Mouse (Mus musculus): ENCODE measurements around the gene Plac9a. TPM values are rescaled to one million over a fixed set of nuclear protein-coding genes. Genes with fewer than 3 reads are reported as not detected.
"Not testable (repeated sequence)": the region's sequence is repeated elsewhere in the genome, so short reads cannot be mapped to it uniquely, and the experiment has no call there.

The Plac9a gene
- not detected for polyA plus RNA-seq (2021)

DNA sequence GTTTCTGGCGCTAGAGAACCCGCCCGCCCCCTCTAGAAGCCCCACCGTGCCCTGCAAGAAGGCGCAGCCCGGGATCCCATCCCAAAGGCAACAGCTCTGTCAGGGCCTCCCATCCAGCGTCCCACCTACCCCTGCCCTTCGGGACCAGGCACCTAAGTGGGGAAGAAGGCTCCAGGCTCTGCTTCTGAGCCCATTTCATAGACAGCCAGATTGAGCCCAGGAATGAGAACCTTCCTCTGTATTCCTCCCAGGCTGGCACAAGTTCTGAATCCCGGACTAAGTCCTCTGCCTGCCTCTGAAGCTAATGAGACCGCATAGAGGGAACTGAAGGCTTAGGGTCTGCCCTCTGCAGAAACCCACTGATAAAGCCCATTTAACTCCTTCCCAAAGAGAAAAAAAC lies at the start of gene Plac9a:
TSS of gene Plac9a (minus strand) at position 101 of the 400 bp plus-strand sequence.
- not testable (repeated sequence) for H3K27me3 ChIP-seq

DNA sequence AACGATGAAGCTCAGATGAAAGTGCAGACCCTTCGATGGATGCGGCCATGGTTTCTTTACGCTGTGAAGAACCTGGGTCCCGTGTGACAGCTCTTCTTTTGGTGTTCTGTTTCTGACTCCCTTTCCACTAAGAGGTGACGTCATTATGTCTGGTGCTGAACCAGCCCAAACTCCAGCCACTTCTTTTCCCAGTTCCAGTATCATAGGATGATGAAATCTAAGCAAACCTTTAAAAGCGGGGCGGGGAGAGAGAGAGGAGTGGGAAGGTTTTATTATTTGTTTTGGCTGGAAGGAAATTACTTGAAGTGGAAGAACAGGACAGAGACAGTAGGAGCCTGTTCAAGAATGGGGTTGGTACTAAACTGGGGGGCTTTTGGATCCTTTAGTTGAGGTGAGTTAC lies 35.1 kb upstream of the Plac9a start, which contains the start of gene Cphx1:
TSS of gene Cphx1 (plus strand) at position 301 of the 400 bp plus-strand sequence.
- CTCF ChIA-PET; H3K27me3 ChIP-seq; ATAC-seq; POLR2A ChIA-PET; DNase-seq (ENCODE audit: low read depth, low spot score); in situ Hi-C loops (cut with MboI; ENCODE audit: low pct_unique_long_range_greater_than_20kb): not testable (repeated sequence)

More for the DNA sequence above, at the start of gene Plac9a:
- ATAC-seq; CTCF ChIA-PET; DNase-seq (ENCODE audit: low read depth, low spot score); in situ Hi-C loops (cut with MboI; ENCODE audit: low pct_unique_long_range_greater_than_20kb); POLR2A ChIA-PET: not testable (repeated sequence)

DNA sequence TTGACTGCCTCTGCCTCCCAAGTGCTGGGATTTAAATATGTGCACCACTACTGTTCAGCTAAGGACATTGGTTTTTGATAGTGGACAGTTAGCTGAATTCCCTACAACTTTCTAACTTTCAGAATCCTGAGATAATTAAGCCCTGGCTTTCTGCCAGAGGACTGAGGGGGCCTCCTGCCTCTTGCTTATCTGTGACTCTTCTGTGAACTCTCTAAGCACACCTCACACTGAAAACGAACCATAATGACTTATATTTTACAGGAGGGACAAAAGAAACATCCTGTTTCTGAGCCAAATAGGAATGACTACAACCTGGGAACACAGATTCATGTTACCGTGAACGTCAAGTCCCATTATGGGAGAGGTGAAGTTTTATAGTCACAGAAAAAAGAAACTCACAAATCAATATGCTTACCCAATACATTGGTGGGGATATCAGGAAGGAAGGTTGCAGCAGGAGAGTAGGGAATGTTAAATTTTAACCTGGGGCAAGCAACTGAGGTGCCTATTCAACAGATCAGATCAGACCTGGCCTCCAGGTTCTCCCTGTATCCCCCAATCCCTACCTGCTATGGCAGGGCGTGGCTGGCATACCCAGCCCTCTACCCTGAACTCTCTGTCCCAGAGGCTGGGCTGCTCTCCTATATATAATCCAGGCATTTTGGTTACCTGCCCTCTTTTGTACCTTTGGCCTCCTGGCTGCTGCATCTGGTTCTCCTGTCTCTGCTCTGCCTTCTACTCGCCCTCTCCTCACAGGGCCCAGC lies 34.1 kb upstream of the Plac9a start:
- ATAC-seq; DNase-seq (ENCODE audit: low read depth, low spot score); in situ Hi-C loops (cut with MboI; ENCODE audit: low pct_unique_long_range_greater_than_20kb); CTCF ChIA-PET; POLR2A ChIA-PET; H3K27me3 ChIP-seq: not testable (repeated sequence)

DNA sequence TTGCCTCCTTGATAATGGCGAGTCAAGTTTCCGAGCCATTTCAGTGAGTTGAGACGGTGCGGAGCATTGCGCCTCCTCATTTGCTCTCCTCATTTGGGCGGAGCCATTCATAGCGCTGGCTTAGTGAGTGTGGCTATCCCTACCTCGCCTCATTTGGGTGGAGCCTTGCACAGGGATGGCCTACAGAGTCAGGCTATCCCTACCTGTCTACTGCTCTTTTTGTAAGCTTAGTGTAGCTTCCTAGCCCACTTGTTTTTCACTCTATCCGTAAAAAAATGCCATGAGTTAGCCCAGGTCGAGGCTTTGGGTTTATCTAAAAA lies 24.6 kb upstream of the Plac9a start, which contains the start of gene Tmem254a:
TSS of gene Tmem254a (minus strand) at position 111 of the 320 bp plus-strand sequence.
- DNase-seq (ENCODE audit: low read depth, low spot score); in situ Hi-C loops (cut with MboI; ENCODE audit: low pct_unique_long_range_greater_than_20kb); H3K27me3 ChIP-seq; CTCF ChIA-PET; POLR2A ChIA-PET: not testable (repeated sequence)
- peak; percentile 69 for ATAC-seq

DNA sequence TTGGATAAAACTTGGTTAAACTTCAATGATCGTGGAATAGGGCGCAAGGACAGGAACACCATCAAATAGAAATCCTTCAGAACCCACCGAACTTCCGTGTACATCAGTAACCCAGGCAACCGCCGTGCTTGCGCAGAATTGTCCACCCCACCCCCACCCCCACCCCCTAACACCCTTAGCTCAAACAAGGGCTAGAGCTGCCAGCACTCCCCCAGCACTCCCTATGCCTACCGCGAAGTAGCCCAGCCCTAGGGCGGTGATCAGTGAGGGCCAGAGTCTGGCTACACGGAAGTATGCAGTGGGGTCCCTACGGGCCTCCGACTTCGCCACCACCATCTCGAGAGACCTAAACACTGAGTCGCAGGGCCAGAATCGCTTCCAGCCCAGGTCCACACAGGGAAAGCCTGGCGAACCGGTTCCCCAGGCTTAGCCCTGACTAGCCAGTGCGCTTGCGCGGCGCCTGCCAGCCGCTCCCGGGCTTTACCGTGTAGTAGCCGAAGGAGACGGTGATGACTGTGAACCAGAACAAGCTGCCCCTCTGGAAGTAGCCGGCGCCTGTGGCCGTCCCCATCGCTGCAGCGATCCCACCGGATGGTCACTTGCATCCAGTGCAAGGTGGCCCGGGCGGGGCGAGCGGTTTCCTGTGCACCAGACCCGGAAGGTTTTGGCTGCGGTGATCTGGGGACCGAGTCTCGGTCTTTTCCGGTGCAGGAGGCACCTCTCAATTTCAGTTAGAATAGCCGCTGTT lies 24.1 kb upstream of the Plac9a start:
- peak; percentile 78 for ATAC-seq
- CTCF ChIA-PET; in situ Hi-C loops (cut with MboI; ENCODE audit: low pct_unique_long_range_greater_than_20kb); H3K27me3 ChIP-seq; DNase-seq (ENCODE audit: low read depth, low spot score); POLR2A ChIA-PET: not testable (repeated sequence)

DNA sequence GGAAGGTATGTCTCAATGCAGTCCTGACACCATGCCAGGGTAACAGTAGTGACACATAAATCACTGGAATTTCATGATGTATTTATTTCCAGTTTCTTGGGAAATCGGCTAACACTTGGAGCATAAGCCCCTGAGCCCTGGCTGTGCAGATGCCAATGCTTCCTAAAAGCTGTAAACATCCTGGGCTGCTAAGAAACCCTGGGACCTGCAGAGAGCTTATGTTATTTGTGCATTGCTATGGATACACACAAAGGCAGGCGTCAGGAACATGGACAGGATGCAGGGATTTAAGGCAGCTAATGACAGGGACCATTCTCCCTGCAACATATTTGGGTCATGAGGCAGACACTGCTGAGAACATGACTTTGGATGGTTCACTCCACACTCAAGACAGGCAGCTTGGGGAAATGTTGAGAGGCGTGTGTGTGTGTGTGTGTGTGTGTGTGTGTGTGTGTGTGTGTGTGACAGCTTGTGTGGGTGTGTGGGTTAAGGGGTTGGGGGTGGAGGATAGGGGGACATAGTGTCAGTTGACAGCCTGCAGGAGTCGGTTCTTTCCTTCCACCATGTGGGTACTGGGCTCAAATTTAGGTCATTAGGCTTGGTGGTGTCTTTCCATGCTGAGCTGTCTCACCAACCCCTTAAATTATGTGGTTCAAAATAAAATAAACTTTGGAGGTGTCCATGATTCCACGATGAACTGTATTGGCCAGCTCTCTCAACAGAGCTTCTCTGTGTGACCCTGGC lies 15.7 kb upstream of the Plac9a start:
- DNase-seq (ENCODE audit: low read depth, low spot score); in situ Hi-C loops (cut with MboI; ENCODE audit: low pct_unique_long_range_greater_than_20kb); CTCF ChIA-PET; POLR2A ChIA-PET; H3K27me3 ChIP-seq: not testable (repeated sequence)
- peak; percentile 67 for ATAC-seq

DNA sequence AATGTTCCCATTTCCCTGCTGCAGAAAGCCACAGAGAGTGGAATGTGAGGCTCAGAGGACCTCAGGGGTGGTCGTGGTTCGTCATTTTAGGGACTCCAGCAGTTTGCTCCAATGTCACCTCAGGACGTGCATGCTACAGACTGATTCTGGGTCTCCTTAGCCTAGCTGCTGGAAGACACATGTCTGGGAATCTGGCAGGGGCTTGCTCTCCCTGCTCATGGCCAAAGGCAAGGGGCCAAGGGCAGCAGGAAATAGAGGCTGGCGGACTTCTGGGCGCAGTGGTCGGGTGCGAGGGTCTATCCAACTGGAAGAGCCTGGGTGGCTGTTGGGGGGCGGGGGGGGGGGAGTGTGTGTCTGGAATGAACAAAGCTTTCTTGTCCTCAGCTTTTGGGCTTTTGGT lies 6.1 kb upstream of the Plac9a start:
- in situ Hi-C loops (cut with MboI; ENCODE audit: low pct_unique_long_range_greater_than_20kb); CTCF ChIA-PET; ATAC-seq; DNase-seq (ENCODE audit: low read depth, low spot score); POLR2A ChIA-PET; H3K27me3 ChIP-seq: not testable (repeated sequence)

DNA sequence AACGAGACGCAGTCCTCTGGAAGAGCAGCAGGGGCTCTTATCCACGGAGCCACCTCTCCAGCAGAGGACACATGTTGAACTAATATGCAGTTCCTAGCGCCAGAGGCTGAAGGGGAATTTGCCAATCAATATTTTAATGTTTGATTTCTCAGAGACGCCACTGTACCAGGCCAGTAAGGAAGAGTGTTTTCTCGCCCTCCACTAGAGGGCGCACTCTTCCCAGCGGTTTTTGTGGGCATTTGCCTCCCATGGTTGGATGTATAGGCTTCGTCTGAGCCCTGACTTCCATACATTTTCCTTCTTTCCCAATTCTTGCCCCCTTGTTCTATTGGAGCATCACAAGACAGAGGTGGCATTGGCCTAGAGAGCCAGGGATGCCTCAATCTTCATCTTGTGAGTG lies 4.4 kb upstream of the Plac9a start:
- in situ Hi-C loops (cut with MboI; ENCODE audit: low pct_unique_long_range_greater_than_20kb); POLR2A ChIA-PET; DNase-seq (ENCODE audit: low read depth, low spot score); CTCF ChIA-PET; H3K27me3 ChIP-seq; ATAC-seq: not testable (repeated sequence)

DNA sequence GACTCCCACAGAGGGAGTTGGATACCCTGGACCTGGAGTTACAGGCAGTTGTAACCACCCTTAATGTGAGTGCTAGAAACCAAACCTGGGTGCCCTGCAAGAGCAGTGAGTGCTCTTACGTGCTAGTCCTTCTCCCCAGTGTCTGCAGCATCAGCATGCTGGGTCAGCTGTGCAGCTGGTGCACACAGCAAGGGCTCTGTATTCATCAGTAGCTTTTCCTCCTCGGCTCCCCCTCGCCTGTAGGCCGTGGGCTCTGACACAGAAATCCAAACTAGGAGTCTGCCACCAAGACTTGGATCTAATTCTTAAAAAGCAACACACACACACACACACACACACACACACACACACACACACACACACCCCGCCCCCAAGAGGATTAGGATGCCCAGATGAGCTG lies 2.3 kb upstream of the Plac9a start:
- DNase-seq (ENCODE audit: low read depth, low spot score); H3K27me3 ChIP-seq; in situ Hi-C loops (cut with MboI; ENCODE audit: low pct_unique_long_range_greater_than_20kb); ATAC-seq; CTCF ChIA-PET; POLR2A ChIA-PET: not testable (repeated sequence)

DNA sequence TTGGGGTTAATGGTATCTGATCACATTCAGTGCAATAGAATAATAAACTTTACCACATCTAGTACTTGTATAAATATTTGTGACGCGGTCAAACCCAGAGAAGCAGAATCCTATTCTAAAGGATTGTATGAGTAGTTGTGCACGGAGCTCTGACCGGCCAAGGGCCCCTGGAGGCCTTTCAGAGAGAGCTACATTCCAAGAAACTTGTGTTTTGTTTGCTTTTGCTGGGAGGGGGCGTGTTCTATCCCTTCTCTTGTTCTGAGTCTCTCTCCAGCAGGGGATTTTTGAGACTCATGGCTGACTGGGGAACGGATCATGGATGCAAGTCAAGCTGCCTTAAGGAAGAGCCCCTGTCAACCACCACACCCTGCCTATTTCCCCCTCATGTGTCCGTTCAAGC lies 7.2 kb downstream of the Plac9a start:
- H3K27me3 ChIP-seq; in situ Hi-C loops (cut with MboI; ENCODE audit: low pct_unique_long_range_greater_than_20kb); DNase-seq (ENCODE audit: low read depth, low spot score); POLR2A ChIA-PET; CTCF ChIA-PET; ATAC-seq: not testable (repeated sequence)

DNA sequence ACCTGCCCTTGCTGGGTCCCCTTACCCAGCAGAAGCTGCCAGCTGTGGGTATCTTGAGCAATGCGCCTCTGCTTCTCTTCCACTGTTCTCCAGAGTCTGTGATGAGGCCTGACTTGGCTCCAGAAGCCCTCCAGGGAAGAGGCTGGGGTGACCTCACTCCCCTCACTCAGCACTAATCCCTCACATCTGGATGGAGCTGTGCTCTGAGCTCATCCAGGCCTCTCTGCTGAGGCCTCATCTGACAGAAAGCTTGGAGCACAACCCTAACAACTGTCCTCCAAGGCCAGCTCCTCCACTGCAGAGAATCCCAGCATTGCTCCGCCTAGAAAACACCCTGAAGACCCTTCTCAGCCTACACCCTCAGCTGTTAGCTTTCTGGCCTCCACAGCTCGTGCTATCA lies 8.3 kb downstream of the Plac9a start:
- H3K27me3 ChIP-seq; in situ Hi-C loops (cut with MboI; ENCODE audit: low pct_unique_long_range_greater_than_20kb); CTCF ChIA-PET; ATAC-seq; DNase-seq (ENCODE audit: low read depth, low spot score); POLR2A ChIA-PET: not testable (repeated sequence)

DNA sequence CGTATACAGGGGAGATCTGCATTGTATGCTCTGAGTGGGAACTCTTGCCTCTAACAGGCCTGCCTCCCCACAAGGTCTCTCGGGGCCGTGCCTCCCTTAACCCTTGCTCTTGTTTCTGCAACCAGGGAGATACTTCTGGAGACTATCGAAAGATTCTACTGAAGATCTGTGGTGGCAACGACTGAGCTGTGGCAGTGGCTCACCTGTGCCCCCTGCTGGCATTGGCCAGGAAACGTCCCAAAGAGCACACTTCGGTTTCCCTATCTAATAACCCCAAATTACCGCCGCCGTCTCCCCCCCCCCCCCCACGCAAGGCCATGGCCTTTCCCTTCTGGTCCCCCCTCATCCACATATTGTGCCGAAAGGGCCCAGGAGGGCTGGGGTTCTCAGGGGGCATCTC lies 17.0 kb downstream of the Plac9a start:
- ATAC-seq; DNase-seq (ENCODE audit: low read depth, low spot score); H3K27me3 ChIP-seq; CTCF ChIA-PET; in situ Hi-C loops (cut with MboI; ENCODE audit: low pct_unique_long_range_greater_than_20kb); POLR2A ChIA-PET: not testable (repeated sequence)

DNA sequence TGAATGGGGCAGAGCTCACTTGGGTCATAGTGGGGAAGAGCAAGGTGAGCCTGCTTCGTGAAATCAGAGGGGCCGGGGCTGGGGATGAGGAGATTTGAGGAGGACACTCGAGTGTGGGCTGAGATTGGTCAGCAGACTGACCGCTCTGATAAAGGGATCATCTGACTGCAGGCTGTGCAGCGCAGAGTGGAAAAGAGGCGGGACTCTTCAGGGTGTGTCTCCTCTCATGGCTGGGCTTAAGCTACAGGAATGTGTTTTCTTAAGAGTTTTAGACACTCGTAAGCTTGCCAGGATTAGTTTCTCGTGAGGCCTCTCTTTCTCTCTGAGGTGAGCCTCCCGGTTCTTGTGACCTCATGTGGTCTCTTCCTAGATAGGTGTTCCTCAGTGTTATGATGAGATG lies 21.1 kb downstream of the Plac9a start:
- DNase-seq (ENCODE audit: low read depth, low spot score); ATAC-seq; H3K27me3 ChIP-seq; POLR2A ChIA-PET; in situ Hi-C loops (cut with MboI; ENCODE audit: low pct_unique_long_range_greater_than_20kb); CTCF ChIA-PET: not testable (repeated sequence)

DNA sequence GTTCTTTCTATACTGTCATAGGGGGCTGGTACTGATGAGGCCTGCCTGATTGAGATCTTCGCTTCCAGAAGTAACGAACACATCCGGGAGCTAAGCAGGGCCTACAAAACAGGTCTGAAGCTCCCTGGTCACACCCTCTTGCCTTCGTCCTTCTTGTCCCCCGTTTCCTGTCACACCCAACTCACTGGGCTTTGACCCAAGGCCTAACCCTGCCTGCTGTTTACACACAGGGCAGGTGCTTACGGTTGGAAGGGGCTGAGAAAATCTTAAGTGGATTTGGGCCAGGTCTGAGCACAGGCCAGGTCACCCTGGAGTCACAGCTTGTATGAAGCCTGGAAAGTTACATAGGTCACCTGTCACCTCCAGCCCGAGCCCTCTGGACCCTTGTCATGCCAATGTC lies 26.3 kb downstream of the Plac9a start:
- POLR2A ChIA-PET; CTCF ChIA-PET; H3K27me3 ChIP-seq; in situ Hi-C loops (cut with MboI; ENCODE audit: low pct_unique_long_range_greater_than_20kb); ATAC-seq; DNase-seq (ENCODE audit: low read depth, low spot score): not testable (repeated sequence)

Data from Patski (cell line).